Mouse (Mus musculus) limb, embryonic 12.5 days (tissue): ENCODE data around the gene Xcl1. TPM values are rescaled to one million over a fixed set of nuclear protein-coding genes. Genes with fewer than 3 reads are reported as not detected.
"Not testable (repeated sequence)": the region's sequence is repeated elsewhere in the genome, so short reads cannot be mapped to it uniquely, and the experiment has no call there.

ENCODE experiments used
- ATAC-seq: fragments of 200-750 bp; cut with Nextera tagmentation; 2 replicates; pipeline ENCODE4 v1.8.0; 2017; ENCODE audit warnings: low read depth, moderate TSS enrichment; ENCODE audit not compliant: insufficient number of reproducible peaks, insufficient read depth, low FRiP score, low TSS enrichment
- H3K27ac ChIP-seq: fragments of 300-500 bp; sonication (generic); 2 replicates; pipeline ENCODE4 v1.5.1; 2016; ENCODE audit warnings: mild to moderate bottlenecking, moderate library complexity
- H3K27me3 ChIP-seq: fragments of 300-500 bp; sonication (generic); 2 replicates; pipeline ENCODE4 v1.6.1; 2016; ENCODE audit warnings: mild to moderate bottlenecking, moderate library complexity
- H3K36me3 ChIP-seq: fragments of 300-500 bp; sonication (generic); 2 replicates; pipeline ENCODE4 v1.6.1; 2016; ENCODE audit warnings: mild to moderate bottlenecking, moderate library complexity
- H3K4me1 ChIP-seq: fragments of 300-500 bp; sonication (generic); replicated peaks from 2 replicates; pipeline ENCODE4 v1.6.1; 2016
- H3K4me2 ChIP-seq: fragments of 300-500 bp; sonication (generic); 2 replicates; pipeline ENCODE4 v1.6.1; 2016; ENCODE audit warnings: mild to moderate bottlenecking, moderate library complexity
- H3K4me3 ChIP-seq: fragments of 300-500 bp; sonication (generic); replicated peaks from 2 replicates; pipeline ENCODE4 v1.5.1; 2016; ENCODE audit warnings: mild to moderate bottlenecking
- H3K9ac ChIP-seq: fragments of 300-500 bp; sonication (generic); replicated peaks from 2 replicates; pipeline ENCODE4 v1.6.1; 2016; ENCODE audit warnings: mild to moderate bottlenecking, moderate library complexity
- H3K9me3 ChIP-seq: fragments of 300-500 bp; sonication (generic); 2 replicates; pipeline ENCODE4 v1.6.1; 2016; ENCODE audit warnings: mild to moderate bottlenecking, moderate library complexity
- WGBS: fragments of 180-500 bp; shearing (Covaris S2); methylation state at CpG from one replicate; pipeline ENCODE4 v1.1.7; 2016; 5-methylcytosine and 5-hydroxymethylcytosine counted together
- polyA plus RNA-seq: library from polyadenylated mRNA; unstranded; fragments of >200 nt; fragmentation: Nextera tagmentation; extraction: Ambion mirVana; gene quantifications from 2 replicates; pipeline ENCODE4 v1.2.1, GENCODE M21; 2016

Gene Xcl1
- polyA plus RNA-seq, result not detected in 2 replicates

DNA sequence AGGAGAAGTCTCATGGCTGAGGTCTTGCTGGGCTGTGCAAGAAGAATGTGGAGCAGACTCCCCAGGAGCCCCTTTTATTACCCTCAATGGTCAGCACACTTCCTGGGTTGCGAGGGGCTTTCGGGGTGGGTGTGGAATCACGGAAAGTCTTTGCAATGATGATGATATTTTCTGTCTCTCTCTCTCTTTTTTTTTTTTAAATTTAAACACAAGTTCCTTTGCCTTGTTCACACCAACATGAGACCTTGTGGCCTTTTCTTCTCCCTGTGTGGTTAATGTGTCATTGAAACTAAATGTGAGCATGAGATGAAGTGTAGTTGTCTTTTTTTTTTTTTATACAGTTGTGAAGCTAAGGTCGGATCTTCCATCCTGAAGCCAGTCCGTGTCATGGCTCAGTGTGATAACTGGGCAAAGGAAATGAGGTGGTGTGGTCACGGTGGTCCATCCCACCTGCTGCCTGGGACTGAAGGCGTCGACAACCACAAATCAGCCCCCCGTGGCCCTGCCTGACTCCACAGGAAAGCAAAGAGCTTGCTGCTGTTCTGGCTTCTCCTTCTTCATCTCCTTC lies at the start of gene Xcl1:
Gene Xcl1 (minus strand): TSS at position 51 of the 568 bp plus-strand sequence.
- no peaks in the 10 kb centered on the region for H3K9me3 ChIP-seq
- no peaks in the 10 kb centered on the region for H3K36me3 ChIP-seq
- no peak within 1 kb of the TSS for H3K4me2 ChIP-seq
- H3K4me1 ChIP-seq, result no peaks in the 10 kb centered on the region
- H3K9ac ChIP-seq, result no peak within 1 kb of the TSS
- no peak for ATAC-seq
- no peaks in the 10 kb centered on the region for H3K27me3 ChIP-seq
- no peak within 1 kb of the TSS for H3K4me3 ChIP-seq
- H3K27ac ChIP-seq, result no peak within 1 kb of the TSS
- 64% methylated on average over 9 of the region's 9 CpGs for WGBS

DNA sequence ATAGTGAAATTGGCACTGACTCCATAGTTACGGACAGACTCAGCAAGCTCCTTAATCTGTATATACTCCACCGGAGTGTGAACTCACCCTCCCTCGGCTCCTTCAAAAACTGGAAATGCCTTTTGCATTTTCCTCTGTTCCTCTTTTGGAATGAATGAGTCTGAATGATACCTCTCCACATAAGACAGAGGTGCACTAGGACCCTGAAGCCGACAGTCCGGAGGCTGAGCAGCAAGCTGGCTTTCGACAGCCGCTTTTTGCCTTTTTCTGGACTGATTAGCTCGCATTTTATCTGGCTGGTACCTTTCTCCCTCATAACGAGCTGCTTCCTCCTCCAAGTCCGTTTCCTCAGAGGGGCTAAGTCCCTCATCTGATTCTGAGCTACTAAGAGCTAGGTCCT lies 49.4 kb upstream of the Xcl1 start:
- H3K27ac ChIP-seq, ATAC-seq, H3K4me2 ChIP-seq, H3K4me3 ChIP-seq, H3K4me1 ChIP-seq, H3K9ac ChIP-seq, H3K27me3 ChIP-seq, H3K36me3 ChIP-seq: not testable (repeated sequence)
- 82% methylated on average over 10 of the region's 10 CpGs for WGBS
- peaks cover 17% of the 10 kb centered on the region for H3K9me3 ChIP-seq

DNA sequence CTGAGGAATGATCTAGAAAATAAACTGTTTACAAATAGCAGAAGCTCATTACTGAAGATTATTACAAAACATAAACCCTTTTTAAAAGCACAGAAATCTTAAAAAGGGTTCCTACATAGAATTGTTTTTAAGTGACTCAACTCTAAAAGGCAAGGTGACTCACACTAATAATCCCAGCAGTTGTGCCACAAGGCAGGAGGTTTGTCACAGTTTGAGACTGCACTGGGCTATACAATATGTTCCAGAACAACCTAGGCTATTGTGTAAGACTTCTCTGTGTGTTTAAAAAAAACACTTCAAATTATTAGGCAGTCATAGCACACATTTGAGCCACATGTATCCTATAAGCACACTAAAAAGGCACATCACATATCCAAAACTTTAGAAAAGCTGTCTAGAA lies 42.0 kb upstream of the Xcl1 start:
- Histone ChIP-seq H3K36me3 (no peaks in the 10 kb centered on the region), H3K27me3 (no peaks in the 10 kb centered on the region), H3K4me2 (no peak overlapping the region), H3K4me1 (no peaks in the 10 kb centered on the region), H3K27ac (no peak overlapping the region), H3K4me3 (no peak overlapping the region), H3K9ac (no peak overlapping the region), H3K9me3 (no peaks in the 10 kb centered on the region)
- no peak for ATAC-seq

DNA sequence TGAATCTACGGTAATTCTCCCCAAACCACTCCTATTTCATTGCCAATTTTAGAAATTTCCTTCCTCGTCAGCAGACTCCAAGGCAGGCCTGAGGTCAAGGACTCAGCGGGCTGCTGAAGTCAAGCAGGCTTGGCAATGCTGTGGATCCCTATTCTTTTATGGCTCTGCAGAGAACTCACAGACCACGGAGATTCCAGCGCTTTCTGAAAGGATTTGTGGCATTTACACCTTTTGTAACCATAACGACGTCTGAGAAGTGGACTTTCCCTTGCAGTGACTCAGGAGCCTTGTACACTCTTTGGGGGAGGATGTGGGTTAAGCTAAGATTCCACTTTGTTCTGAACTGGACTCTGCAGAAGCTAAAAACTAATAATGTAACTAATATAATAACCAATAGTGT lies 40.4 kb upstream of the Xcl1 start:
- Histone ChIP-seq H3K36me3 (no peaks in the 10 kb centered on the region), H3K4me2 (no peak overlapping the region), H3K9ac (no peak overlapping the region), H3K9me3 (no peaks in the 10 kb centered on the region), H3K27ac (no peak overlapping the region), H3K27me3 (no peaks in the 10 kb centered on the region), H3K4me1 (no peaks in the 10 kb centered on the region), H3K4me3 (no peak overlapping the region)
- ATAC-seq, result no peak
- WGBS, result 77% methylated on average over 7 of the region's 7 CpGs

DNA sequence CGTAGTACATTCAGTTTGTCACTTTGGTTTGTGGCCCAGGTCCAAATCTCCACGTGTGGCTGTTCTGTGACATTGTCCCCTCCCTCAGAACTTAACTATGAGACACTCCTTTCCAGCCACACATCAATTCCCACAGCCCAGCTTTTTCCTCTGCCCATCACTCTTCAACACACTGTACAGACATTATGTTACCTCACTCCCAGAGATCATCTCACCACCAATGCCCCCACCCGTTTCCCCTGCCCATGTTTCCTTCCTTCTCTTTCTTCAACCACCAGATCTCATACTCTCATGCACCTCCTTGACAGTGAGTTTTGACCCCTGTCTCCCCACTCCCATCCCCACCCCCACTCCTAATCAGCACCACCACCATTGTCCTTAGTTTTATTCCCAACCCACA lies 39.9 kb upstream of the Xcl1 start:
- Histone ChIP-seq H3K4me2 (no peak overlapping the region), H3K27ac (no peak overlapping the region)

DNA sequence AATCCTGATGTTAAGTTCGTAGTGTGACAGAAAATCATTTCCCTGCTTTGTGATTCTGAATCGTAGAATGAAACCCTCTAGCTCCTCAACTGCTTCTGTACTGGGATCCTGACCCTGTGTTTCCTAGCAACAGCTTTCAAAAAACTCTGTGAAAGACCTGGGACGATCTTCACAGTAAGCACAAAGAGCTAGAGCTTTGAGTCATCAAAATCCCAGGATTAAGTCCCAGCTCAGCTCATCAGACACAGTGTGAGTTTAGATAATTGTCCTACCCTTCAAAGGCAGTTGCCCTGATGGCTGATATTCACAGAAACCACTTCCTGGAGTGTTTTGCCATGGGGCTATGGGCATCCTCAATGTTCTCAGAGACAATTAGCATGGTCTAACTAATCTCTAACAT lies 38.5 kb upstream of the Xcl1 start:
- H3K9ac ChIP-seq, result no peak overlapping the region
- H3K9me3 ChIP-seq, result no peaks in the 10 kb centered on the region
- no peak for ATAC-seq
- H3K4me1 ChIP-seq, result no peaks in the 10 kb centered on the region
- no peak overlapping the region for H3K27ac ChIP-seq
- no peak overlapping the region for H3K4me3 ChIP-seq
- no peak overlapping the region for H3K4me2 ChIP-seq
- no peaks in the 10 kb centered on the region for H3K27me3 ChIP-seq
- 66% methylated on average over 3 of the region's 3 CpGs for WGBS
- no peaks in the 10 kb centered on the region for H3K36me3 ChIP-seq

More for the DNA sequence above, 39.9 kb upstream of the Xcl1 start:
- H3K36me3 ChIP-seq, result no peaks in the 10 kb centered on the region
- 79% methylated on average over 3 of the region's 3 CpGs for WGBS
- no peak overlapping the region for H3K9ac ChIP-seq
- no peak for ATAC-seq
- H3K9me3 ChIP-seq, result no peaks in the 10 kb centered on the region
- no peak overlapping the region for H3K4me3 ChIP-seq
- no peaks in the 10 kb centered on the region for H3K27me3 ChIP-seq
- H3K4me1 ChIP-seq, result no peaks in the 10 kb centered on the region

DNA sequence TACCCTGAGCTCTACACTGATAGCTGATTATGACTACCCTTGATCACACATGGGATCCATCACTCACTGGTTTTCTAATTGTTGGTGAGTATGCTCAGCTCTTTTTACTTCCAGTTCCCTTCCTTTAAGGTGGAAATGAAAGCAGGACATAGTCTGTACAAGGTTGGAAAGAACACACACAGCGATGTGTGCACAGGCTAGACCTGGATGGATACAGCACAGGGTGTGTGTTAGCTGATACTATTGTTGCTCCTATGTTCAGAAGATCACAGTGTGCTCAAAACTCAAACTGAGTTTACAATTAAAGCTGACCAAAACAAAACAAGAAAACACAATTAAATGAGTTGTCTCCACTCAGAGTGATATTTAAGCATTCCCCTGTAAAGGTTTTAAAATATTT lies 38.0 kb upstream of the Xcl1 start:
- H3K9ac ChIP-seq, result no peak overlapping the region
- H3K27me3 ChIP-seq, result no peaks in the 10 kb centered on the region
- WGBS, result 89% methylated on average over 1 of the region's 1 CpGs
- no peaks in the 10 kb centered on the region for H3K36me3 ChIP-seq
- no peak overlapping the region for H3K4me2 ChIP-seq
- no peak for ATAC-seq
- no peak overlapping the region for H3K4me3 ChIP-seq
- H3K27ac ChIP-seq, result no peak overlapping the region
- H3K9me3 ChIP-seq, result no peaks in the 10 kb centered on the region
- no peaks in the 10 kb centered on the region for H3K4me1 ChIP-seq

DNA sequence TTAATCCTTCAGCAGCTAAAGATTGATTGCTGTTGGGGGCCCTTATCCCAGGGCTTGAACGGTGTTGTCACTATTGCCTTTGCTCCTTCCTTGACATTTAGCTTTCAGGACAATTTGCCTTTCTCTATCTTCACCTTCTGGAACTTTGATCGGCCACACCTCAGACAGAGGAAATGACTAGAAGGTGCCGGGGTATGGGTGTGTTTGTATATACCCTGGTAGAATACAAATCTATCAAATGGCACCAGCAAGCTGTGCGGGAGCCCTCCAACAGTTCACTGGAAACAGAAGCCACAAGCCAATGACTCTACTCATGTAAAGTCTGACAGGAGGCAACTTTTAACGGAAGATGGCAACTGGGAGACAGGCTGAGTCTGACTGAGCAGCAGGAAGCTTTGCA lies 37.4 kb upstream of the Xcl1 start:
- H3K4me3 ChIP-seq, result no peak overlapping the region
- no peak overlapping the region for H3K9ac ChIP-seq
- WGBS, result 85% methylated on average over 5 of the region's 5 CpGs
- H3K4me1 ChIP-seq, result no peaks in the 10 kb centered on the region
- H3K4me2 ChIP-seq, result no peak overlapping the region
- H3K27ac ChIP-seq, result no peak overlapping the region
- no peaks in the 10 kb centered on the region for H3K9me3 ChIP-seq
- H3K36me3 ChIP-seq, result no peaks in the 10 kb centered on the region
- H3K27me3 ChIP-seq, result no peaks in the 10 kb centered on the region
- no peak for ATAC-seq

DNA sequence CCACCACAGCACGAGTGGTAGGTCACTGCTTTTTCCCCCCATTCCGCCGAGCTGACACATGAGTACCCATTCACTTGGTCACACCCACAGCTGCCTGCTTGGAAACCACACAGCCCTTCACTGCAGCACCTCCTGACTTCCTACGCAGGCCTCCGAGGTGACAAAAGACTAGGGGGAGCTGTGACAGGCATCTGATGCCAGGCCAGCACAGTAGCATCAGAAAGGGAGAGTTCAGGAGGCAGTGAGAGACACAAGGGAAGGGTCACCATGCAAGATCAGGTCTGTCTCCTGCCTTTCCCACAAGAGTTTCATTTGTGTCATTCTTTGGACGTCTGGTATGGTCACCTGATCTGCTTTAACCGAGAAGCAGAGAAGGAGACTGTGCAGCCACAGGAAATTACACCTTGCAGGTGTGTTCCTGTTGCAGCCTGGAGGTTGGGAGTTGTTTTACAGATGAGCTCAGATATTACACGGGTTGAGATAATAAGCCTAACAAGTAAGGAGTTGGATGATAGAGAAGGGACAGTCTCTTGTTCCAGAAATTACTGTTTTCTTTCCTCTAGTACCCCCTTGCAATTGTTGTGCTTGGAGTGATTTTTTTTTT lies 30.9 kb upstream of the Xcl1 start:
- Histone ChIP-seq H3K9me3 (no peaks in the 10 kb centered on the region), H3K27me3 (no peaks in the 10 kb centered on the region), H3K4me2 (no peak overlapping the region), H3K36me3 (no peaks in the 10 kb centered on the region), H3K9ac (no peak overlapping the region), H3K4me3 (no peak overlapping the region), H3K27ac (no peak overlapping the region), H3K4me1 (no peaks in the 10 kb centered on the region)
- WGBS, result 42% methylated on average over 8 of the region's 8 CpGs
- no peak for ATAC-seq

DNA sequence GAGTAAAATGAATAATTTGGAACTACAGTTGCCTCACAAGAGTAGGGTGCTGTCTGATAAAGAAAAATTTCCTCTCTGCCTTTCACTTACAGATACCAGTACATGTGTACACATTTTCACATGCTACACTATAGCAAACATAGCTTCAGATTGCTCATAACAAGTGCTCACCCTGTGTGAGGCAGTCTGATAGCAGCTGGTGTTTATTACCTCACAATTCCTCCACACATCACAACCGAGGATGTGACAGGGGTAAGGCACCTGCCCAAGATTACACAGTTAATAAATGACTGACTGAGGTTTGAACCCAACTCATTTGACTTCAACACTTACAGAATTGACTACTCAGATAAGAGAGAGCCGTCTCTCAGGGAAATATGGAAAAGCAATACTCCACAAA lies 25.3 kb upstream of the Xcl1 start:
- H3K4me1 ChIP-seq, result no peaks in the 10 kb centered on the region
- H3K4me3 ChIP-seq, result no peak overlapping the region
- ATAC-seq, result no peak
- no peaks in the 10 kb centered on the region for H3K36me3 ChIP-seq
- no peak overlapping the region for H3K4me2 ChIP-seq
- H3K9ac ChIP-seq, result no peak overlapping the region
- 47% methylated on average over 2 of the region's 2 CpGs for whole genome bisulfite sequencing
- H3K9me3 ChIP-seq, result no peaks in the 10 kb centered on the region
- no peak overlapping the region for H3K27ac ChIP-seq
- H3K27me3 ChIP-seq, result no peaks in the 10 kb centered on the region

DNA sequence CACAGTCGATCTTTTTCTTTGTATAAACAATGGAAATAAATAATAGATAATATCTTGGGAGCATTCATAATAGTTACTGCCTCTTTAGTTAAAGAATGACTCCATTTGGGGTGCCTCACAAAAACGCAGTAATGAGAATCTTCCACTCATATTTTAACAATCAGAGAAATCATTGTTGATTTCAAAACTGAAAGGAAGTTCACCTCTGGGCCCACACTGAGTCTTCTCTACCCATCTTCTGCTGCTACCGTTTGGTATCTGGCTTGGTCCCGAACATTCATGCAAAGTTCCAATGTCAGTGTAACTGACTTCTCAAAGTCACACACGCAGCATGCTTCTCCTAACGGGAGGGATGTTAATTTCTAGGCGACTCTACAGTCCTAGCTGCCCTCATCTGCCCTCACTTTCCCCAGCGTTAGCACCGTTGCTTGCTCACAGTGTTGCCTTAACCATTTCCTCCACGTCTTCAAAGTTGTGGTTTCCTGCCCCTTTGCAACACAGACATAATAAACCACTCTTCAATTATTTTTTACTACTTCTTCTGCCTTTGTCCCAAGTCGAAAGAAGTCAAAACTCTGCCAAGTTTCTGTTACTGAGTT lies 24.6 kb upstream of the Xcl1 start:
- Histone ChIP-seq H3K4me2 (no peak overlapping the region), H3K27me3 (no peaks in the 10 kb centered on the region), H3K4me3 (no peak overlapping the region), H3K36me3 (no peaks in the 10 kb centered on the region), H3K9ac (no peak overlapping the region), H3K27ac (no peak overlapping the region), H3K4me1 (no peaks in the 10 kb centered on the region), H3K9me3 (no peaks in the 10 kb centered on the region)
- no peak for ATAC-seq
- WGBS, result 60% methylated on average over 11 of the region's 11 CpGs

DNA sequence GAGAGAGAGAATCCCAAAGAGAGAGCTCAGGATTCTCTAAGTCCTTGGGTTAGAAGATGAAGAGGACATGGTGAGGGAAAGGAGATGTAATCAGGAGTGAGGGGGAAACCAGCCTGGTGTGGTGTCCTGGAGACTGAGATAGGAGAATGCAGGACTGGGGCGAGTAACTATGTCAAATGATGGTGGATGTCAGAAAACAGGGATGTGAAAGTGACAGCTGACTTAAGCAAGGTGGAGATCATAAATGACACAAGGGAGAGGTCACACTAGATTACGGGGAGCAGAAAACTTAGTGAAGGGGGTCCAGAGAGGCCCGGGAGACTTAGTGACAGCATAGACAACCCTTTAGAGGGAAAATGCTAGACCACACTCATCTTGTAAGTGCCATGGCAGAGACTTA lies 23.8 kb upstream of the Xcl1 start:
- 89% methylated on average over 3 of the region's 3 CpGs for WGBS
- Histone ChIP-seq H3K4me3 (no peak overlapping the region), H3K4me2 (no peak overlapping the region), H3K27ac (no peak overlapping the region), H3K9me3 (no peaks in the 10 kb centered on the region), H3K9ac (no peak overlapping the region), H3K36me3 (no peaks in the 10 kb centered on the region), H3K27me3 (no peaks in the 10 kb centered on the region), H3K4me1 (no peaks in the 10 kb centered on the region)
- no peak for ATAC-seq
